Mouse (Mus musculus): Measurements from ENCODE around the gene 4930507D05Rik. TPM values are rescaled to one million over a fixed set of nuclear protein-coding genes. Genes with fewer than 3 reads are reported as not detected.

The 4930507D05Rik gene
- 1.1 and 1.4 TPM in 2 replicates for polyA plus RNA-seq (2012; rRNA removed)

DNA sequence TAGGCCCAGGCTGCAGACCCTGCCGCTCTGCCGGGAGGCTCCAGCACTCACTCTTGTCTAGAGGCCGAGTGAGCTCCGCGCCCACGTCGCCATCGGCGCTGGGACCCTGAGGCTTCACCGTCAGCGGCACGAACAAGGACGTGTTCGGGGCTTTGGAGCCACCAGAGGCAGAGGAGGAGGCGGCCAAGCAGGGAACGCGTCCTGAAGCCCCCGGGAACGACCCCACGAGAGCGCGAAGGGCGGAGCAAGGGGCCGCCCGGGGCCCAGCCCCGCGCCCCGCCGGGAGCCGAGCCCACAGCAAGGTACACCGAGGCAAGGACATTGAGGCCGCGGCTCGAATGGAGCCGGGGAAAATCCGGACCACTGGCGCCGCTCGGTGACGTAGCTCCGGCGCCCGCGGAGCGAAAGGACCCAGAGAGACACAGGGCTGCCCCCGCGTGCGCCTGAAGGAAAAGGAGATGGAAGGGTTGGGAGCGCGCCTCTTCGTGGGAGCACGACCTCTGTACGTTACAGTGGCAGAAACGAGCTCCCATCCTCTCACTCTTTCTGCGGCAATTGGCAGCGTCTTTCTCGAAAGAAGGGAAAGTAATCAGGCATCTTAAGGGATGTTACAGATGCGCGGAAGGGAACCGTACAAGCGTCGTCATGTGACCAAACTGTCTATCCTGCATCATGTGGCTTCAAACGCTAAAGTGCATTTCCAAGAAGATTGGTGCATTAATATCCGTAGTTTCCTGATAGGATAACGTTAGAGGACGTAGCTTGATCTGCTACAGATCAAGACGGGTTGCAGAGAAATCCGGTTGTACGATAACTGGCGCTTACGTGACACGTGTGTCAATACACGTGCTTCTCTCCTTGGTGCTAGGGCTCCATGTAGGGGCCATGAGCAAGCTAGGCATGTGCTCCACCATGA is at the start of gene 4930507D05Rik, which contains the start of gene Supv3l1:
Gene 4930507D05Rik, plus strand, starts transcription at position 126 of the 916 bp plus-strand sequence.
Gene Supv3l1, minus strand, starts transcription at position 375 of the 916 bp plus-strand sequence.

GRCm38 (mm10) chr10:62422255-62422654 is 27.0 kb upstream of the 4930507D05Rik start, which contains the start of gene Hkdc1:
Gene Hkdc1 (minus strand): TSS chr10:62422491.

GRCm38 (mm10) chr10:62486618-62487415 is 37.5 kb downstream of the 4930507D05Rik start, which contains the start of gene Vps26a:
Gene Vps26a (minus strand): TSS chr10:62486805.

Other genes with a start within 250 kb of the 4930507D05Rik start
- 10.6 and 13.1 TPM in 2 replicates for gene Tspan15, start 218.2 kb upstream of the 4930507D05Rik start, polyA plus RNA-seq (2012; rRNA removed)
- gene Tacr2, start 197.1 kb upstream of the 4930507D05Rik start, polyA plus RNA-seq (2012; rRNA removed): 0.05 TPM in 1 of 2 replicates, not detected in the other
- 105 and 118 TPM in 2 replicates for gene Hk1, start 69.6 kb upstream of the 4930507D05Rik start, polyA plus RNA-seq (2012; rRNA removed)
- 0.35 and 0.41 TPM in 2 replicates for gene Hkdc1, start 27.0 kb upstream of the 4930507D05Rik start, polyA plus RNA-seq (2012; rRNA removed)
- 27.2 and 28.7 TPM in 2 replicates for gene Supv3l1, start 249 bp downstream of the 4930507D05Rik start, polyA plus RNA-seq (2012; rRNA removed)
- 28.3 and 30.0 TPM in 2 replicates for gene Vps26a, start 37.3 kb downstream of the 4930507D05Rik start, polyA plus RNA-seq (2012; rRNA removed)
- gene Srgn, start 78.0 kb downstream of the 4930507D05Rik start, polyA plus RNA-seq (2012; rRNA removed): 5.4 and 5.6 TPM in 2 replicates
- 67.4 and 68.3 TPM in 2 replicates for gene Kif1bp, start 129.0 kb downstream of the 4930507D05Rik start, polyA plus RNA-seq (2012; rRNA removed)
- 36.4 and 38.5 TPM in 2 replicates for gene Ddx21, start 152.8 kb downstream of the 4930507D05Rik start, polyA plus RNA-seq (2012; rRNA removed)
- 73.4 and 75.4 TPM in 2 replicates for gene Ddx50, start 201.7 kb downstream of the 4930507D05Rik start, polyA plus RNA-seq (2012; rRNA removed)

All from central nervous system, embryonic 18 days (tissue).